Mouse (Mus musculus) lung, embryonic 15.5 days (tissue): ENCODE measurements around the gene Styxl1. TPM values are rescaled to one million over a fixed set of nuclear protein-coding genes. Genes with fewer than 3 reads are reported as not detected.

Source experiments
- ATAC-seq: fragments of 200-750 bp; cut with Nextera tagmentation; 2 replicates; pipeline ENCODE4 v1.8.0; 2017; ENCODE audit warnings: moderate number of reproducible peaks, borderline replicate concordance; ENCODE audit not compliant: low FRiP score, low TSS enrichment; ENCODE audit errors: extremely low read depth
- H3K27ac ChIP-seq: fragments of 300-500 bp; sonication (generic); 2 replicates; pipeline ENCODE4 v1.5.1; 2015; ENCODE audit warnings: moderate library complexity, mild to moderate bottlenecking, inconsistent platforms
- H3K27me3 ChIP-seq: fragments of 300-500 bp; sonication (generic); 2 replicates; pipeline ENCODE4 v1.6.1; 2015; ENCODE audit warnings: inconsistent platforms
- H3K36me3 ChIP-seq: fragments of 300-500 bp; sonication (generic); 2 replicates; pipeline ENCODE4 v1.6.1; 2015; ENCODE audit warnings: inconsistent platforms
- H3K4me1 ChIP-seq: fragments of 300-500 bp; sonication (generic); 2 replicates; pipeline ENCODE4 v1.6.1; 2015; ENCODE audit warnings: inconsistent platforms
- H3K4me2 ChIP-seq: fragments of 300-500 bp; sonication (generic); 2 replicates; pipeline ENCODE4 v1.6.1; 2015; ENCODE audit warnings: inconsistent platforms, mild to moderate bottlenecking, moderate library complexity
- H3K4me3 ChIP-seq: fragments of 300-500 bp; sonication (generic); 2 replicates; pipeline ENCODE4 v1.5.1; 2015; ENCODE audit warnings: mild to moderate bottlenecking, inconsistent platforms
- H3K9ac ChIP-seq: fragments of 300-500 bp; sonication (generic); 2 replicates; pipeline ENCODE4 v1.6.1; 2015; ENCODE audit warnings: inconsistent platforms
- H3K9me3 ChIP-seq: fragments of 300-500 bp; sonication (generic); 2 replicates; pipeline ENCODE4 v1.6.1; 2016; ENCODE audit warnings: inconsistent platforms
- WGBS: fragments of 180-500 bp; shearing (Covaris S2); methylation state at CpG from one replicate; pipeline ENCODE4 v1.1.7; 2015; 5-methylcytosine and 5-hydroxymethylcytosine counted together
- microRNA-seq: library from miRNA; unstranded; fragments of <30 nt; microRNA quantifications from one replicate; pipeline ENCODE4, GENCODE M21; 2016
- polyA plus RNA-seq: library from polyadenylated mRNA; unstranded; fragments of >200 nt; fragmentation: Nextera tagmentation; extraction: Ambion mirVana; gene quantifications from 2 replicates; pipeline ENCODE4 v1.2.1, GENCODE M21; 2015

The Styxl1 gene
- polyA plus RNA-seq, 1 experiment from 2014 or later = 0.57 TPM

DNA sequence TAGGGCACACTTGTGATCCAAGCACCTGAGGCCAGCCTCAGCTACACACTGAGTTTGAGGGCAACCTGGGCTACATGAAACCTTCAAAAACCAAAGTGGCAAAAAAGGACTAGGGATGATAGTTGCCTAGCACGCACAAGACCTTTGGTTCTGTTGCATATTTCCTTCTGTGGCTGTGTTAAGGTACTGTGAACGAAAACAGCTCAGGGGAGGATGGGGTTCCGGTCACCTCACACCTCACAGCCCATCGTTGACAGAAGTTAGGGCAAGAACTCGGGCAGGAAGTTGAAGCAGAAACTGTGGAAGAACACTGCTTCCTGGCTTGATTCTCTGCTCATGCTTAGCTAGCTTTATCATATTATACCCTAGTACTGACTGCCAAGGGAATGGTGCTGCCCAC lies 68.5 kb downstream of the Styxl1 start:
- no peak for ATAC-seq
- H3K4me1 ChIP-seq = peaks cover 26% of the 10 kb centered on the region
- H3K36me3 ChIP-seq = peaks cover 7% of the 10 kb centered on the region; the same call in 1 of the 2 replicates
- 92% methylated on average over 5 of the region's 5 CpGs for WGBS
- no peaks in the 10 kb centered on the region for H3K27me3 ChIP-seq
- no peak overlapping the region for H3K4me2 ChIP-seq
- H3K9ac ChIP-seq = no peak overlapping the region
- no peak overlapping the region for H3K27ac ChIP-seq
- no peak overlapping the region for H3K4me3 ChIP-seq
- no peaks in the 10 kb centered on the region for H3K9me3 ChIP-seq

GRCm38 (mm10) chr5:135707855-135708254 lies 70.3 kb downstream of the Styxl1 start:
- no peaks in the 10 kb centered on the region for H3K9me3 ChIP-seq
- peaks cover 7% of the 10 kb centered on the region; the same call in 1 of the 2 replicates for H3K36me3 ChIP-seq
- H3K4me1 ChIP-seq = peaks cover 12% of the 10 kb centered on the region
- H3K4me2 ChIP-seq = no peak overlapping the region
- H3K9ac ChIP-seq = no peak overlapping the region
- 61% methylated on average over 1 of the region's 1 CpGs for WGBS
- no peak for ATAC-seq
- no peak overlapping the region for H3K27ac ChIP-seq
- H3K4me3 ChIP-seq = no peak overlapping the region
- no peaks in the 10 kb centered on the region for H3K27me3 ChIP-seq

GRCm38 (mm10) chr5:135707039-135707438 lies 71.1 kb downstream of the Styxl1 start:
- H3K9ac ChIP-seq = no peak overlapping the region
- peaks cover 7% of the 10 kb centered on the region; the same call in 1 of the 2 replicates for H3K36me3 ChIP-seq
- no peak for ATAC-seq
- no peak overlapping the region for H3K4me2 ChIP-seq
- no peaks in the 10 kb centered on the region for H3K9me3 ChIP-seq
- H3K4me3 ChIP-seq = no peak overlapping the region
- 91% methylated on average over 13 of the region's 13 CpGs for WGBS
- 0 out of 2 replicates have a peak, but pooled peaks cover 4% of the 10 kb centered on the region for H3K4me1 ChIP-seq
- no peak overlapping the region for H3K27ac ChIP-seq
- no peaks in the 10 kb centered on the region for H3K27me3 ChIP-seq

DNA sequence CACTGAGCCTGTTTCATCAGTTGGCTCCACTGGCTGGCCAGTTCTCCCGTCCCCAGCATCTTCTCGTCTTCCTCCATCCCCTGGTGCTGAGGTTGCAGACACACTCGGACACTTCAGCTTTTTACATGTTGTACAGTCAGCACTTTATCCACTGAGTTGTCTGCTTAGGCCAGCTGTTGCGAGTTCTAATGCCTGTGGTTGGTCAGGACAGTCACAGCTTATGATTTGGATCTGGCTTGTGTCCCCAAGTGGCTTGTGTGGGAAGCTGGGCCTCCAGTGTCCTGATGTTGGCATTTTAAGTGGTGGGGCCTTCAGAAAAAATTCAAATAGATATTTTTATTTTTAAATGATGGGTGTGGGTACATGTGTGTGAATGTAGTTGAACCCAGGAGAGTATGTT lies 72.8 kb downstream of the Styxl1 start:
- peaks cover 13% of the 10 kb centered on the region; the same call in 1 of the 2 replicates for H3K36me3 ChIP-seq
- no peak overlapping the region for H3K4me2 ChIP-seq
- H3K4me3 ChIP-seq = no peak overlapping the region
- no peaks in the 10 kb centered on the region for H3K27me3 ChIP-seq
- no peak overlapping the region for H3K9ac ChIP-seq
- no peaks in the 10 kb centered on the region for H3K9me3 ChIP-seq
- H3K4me1 ChIP-seq = 0 out of 2 replicates have a peak, but pooled peaks cover 3% of the 10 kb centered on the region
- ATAC-seq = no peak
- WGBS = 89% methylated on average over 4 of the region's 4 CpGs
- no peak overlapping the region for H3K27ac ChIP-seq

GRCm38 (mm10) chr5:135703431-135703830 lies 74.8 kb downstream of the Styxl1 start:
- Histone ChIP-seq H3K27me3 (no peaks in the 10 kb centered on the region), H3K9me3 (no peaks in the 10 kb centered on the region), H3K9ac (no peak overlapping the region), H3K36me3 (peaks cover 13% of the 10 kb centered on the region; the same call in 1 of the 2 replicates), H3K4me2 (no peak overlapping the region), H3K27ac (no peak overlapping the region), H3K4me1 (no peaks in the 10 kb centered on the region), H3K4me3 (no peak overlapping the region)
- WGBS = 90% methylated on average over 7 of the region's 7 CpGs
- no peak for ATAC-seq

DNA sequence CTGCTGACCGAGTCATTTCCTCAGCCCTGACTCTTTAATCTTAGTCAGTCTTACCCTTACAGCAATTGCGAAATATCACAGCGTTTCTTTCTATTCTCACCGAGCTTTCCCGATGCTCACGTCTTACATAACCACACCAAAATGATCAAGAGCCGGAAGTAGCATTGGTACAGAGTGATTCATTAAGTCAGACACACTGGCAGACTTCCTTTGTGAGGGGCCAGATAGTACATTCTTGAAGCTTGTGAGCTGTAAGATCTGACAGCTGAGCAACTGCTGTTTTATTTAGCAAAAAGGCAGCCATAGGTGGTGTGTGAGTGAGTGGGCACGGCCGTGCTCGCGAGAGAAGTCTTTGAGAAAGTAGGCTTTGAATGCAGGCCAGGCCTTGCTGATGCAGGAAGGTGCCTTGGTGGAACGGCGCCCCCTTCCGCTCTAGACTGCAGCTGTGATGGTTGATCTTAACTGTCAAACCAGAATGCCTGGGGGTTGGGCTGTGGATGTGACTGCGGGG lies 75.4 kb downstream of the Styxl1 start:
- H3K4me1 ChIP-seq = no peaks in the 10 kb centered on the region
- H3K9me3 ChIP-seq = no peaks in the 10 kb centered on the region
- WGBS = 38% methylated on average over 15 of the region's 15 CpGs
- H3K9ac ChIP-seq = no peak overlapping the region
- H3K4me3 ChIP-seq = no peak overlapping the region
- H3K27ac ChIP-seq = peak overlapping the region; percentile 56
- no peaks in the 10 kb centered on the region for H3K27me3 ChIP-seq
- ATAC-seq = peak; percentile 37; the same call in 1 of the 2 replicates
- H3K4me2 ChIP-seq = no peak overlapping the region
- H3K36me3 ChIP-seq = peaks cover 13% of the 10 kb centered on the region; the same call in 1 of the 2 replicates

DNA sequence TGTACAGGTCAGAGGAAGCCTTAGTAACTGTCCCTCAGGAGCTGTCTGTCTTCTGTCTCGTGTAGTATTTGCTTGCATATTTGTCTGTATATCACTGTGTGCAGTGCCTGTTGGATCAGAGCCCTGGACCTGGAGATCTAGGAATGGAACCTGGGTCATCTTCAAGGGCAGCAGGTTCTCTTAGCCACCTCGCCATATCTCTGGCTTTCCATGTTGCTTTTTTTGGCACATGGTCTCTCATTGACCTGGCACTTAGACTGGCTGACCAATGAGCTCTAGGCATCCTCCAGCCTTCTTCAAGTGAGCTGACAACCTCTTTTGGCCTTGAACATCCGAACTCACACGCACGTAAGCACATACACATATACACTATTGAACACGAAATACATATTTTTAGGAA lies 76.0 kb downstream of the Styxl1 start:
- Histone ChIP-seq H3K27me3 (no peaks in the 10 kb centered on the region), H3K27ac (no peak overlapping the region), H3K9ac (no peak overlapping the region), H3K4me2 (no peak overlapping the region), H3K4me3 (no peak overlapping the region), H3K4me1 (no peaks in the 10 kb centered on the region), H3K9me3 (no peaks in the 10 kb centered on the region), H3K36me3 (peaks cover 8% of the 10 kb centered on the region; the same call in 1 of the 2 replicates)
- WGBS = 71% methylated on average over 6 of the region's 6 CpGs
- no peak for ATAC-seq

- Histone ChIP-seq H3K4me3 (no peak overlapping the region), H3K9ac (no peak overlapping the region), H3K4me2 (no peak overlapping the region), H3K27me3 (no peaks in the 10 kb centered on the region), H3K9me3 (no peaks in the 10 kb centered on the region), H3K27ac (no peak overlapping the region), H3K36me3 (0 out of 2 replicates have a peak, but pooled peaks cover 6% of the 10 kb centered on the region), H3K4me1 (no peaks in the 10 kb centered on the region)
- ATAC-seq = no peak
- WGBS = 96% methylated on average over 4 of the region's 4 CpGs
Measured at GRCm38 (mm10) chr5:135701601-135702000, 76.6 kb downstream of the Styxl1 start.

GRCm38 (mm10) chr5:135697711-135698111 lies 80.5 kb downstream of the Styxl1 start:
- Histone ChIP-seq H3K36me3 (0 out of 2 replicates have a peak, but pooled peaks cover 6% of the 10 kb centered on the region), H3K9me3 (no peaks in the 10 kb centered on the region), H3K4me2 (no peak overlapping the region), H3K9ac (no peak overlapping the region), H3K27me3 (no peaks in the 10 kb centered on the region), H3K27ac (no peak overlapping the region), H3K4me3 (no peak overlapping the region), H3K4me1 (peaks cover 3% of the 10 kb centered on the region; the same call in 1 of the 2 replicates)
- WGBS = 60% methylated on average over 5 of the region's 5 CpGs
- ATAC-seq = no peak

Small RNA genes lying within 50 kb of the gene (microRNA-seq; reads per million reads assigned to microRNA genes)
- not detected for gene Mir7034

Other genes starting within 250 kb of the Styxl1 start
- gene Hip1, start 233.3 kb downstream of the Styxl1 start, polyA plus RNA-seq = 30.6 and 33.7 TPM in 2 replicates
- gene Ccl26, start 214.8 kb downstream of the Styxl1 start, polyA plus RNA-seq = not detected in 2 replicates
- 1.9 and 4.0 TPM in 2 replicates for gene Ccl24, start 205.3 kb downstream of the Styxl1 start, polyA plus RNA-seq
- gene Rhbdd2, start 145.8 kb downstream of the Styxl1 start, polyA plus RNA-seq = 33.8 and 42.7 TPM in 2 replicates
- 64.5 and 67.8 TPM in 2 replicates for gene Por, start 108.4 kb downstream of the Styxl1 start, polyA plus RNA-seq
- gene Tmem120a, start 33.9 kb downstream of the Styxl1 start, polyA plus RNA-seq = 37.7 and 38.3 TPM in 2 replicates
- gene Mdh2, start 95 bp upstream of the Styxl1 start, polyA plus RNA-seq = 452 and 462 TPM in 2 replicates
- 0.20 and 0.64 TPM in 2 replicates for gene Srrm3, start 28.5 kb upstream of the Styxl1 start, polyA plus RNA-seq
- 114 and 129 TPM in 2 replicates for gene Hspb1, start 109.5 kb upstream of the Styxl1 start, polyA plus RNA-seq
- 144 and 156 TPM in 2 replicates for gene Ywhag, start 156.2 kb upstream of the Styxl1 start, polyA plus RNA-seq
- 3.2 and 3.5 TPM in 2 replicates for gene Ssc4d, start 196.1 kb upstream of the Styxl1 start, polyA plus RNA-seq
- gene Zp3, start 201.7 kb upstream of the Styxl1 start, polyA plus RNA-seq = not detected in 2 replicates
- 23.8 TPM in 2 replicates for gene Dtx2, start 216.4 kb upstream of the Styxl1 start, polyA plus RNA-seq